Mouse (Mus musculus) bone marrow, adult 2 months (tissue): ENCODE measurements around the gene Mst1.

ENCODE experiments used
- CTCF ChIP-seq: fragments of 200-500 bp; IDR thresholded peaks from 2 replicates; pipeline ENCODE4 v1.5.1; 2011; ENCODE audit warnings: low read length, control low read depth; ENCODE audit not compliant: control insufficient read depth, insufficient read depth
- POLR2A ChIP-seq: fragments of 200-500 bp; IDR thresholded peaks from 2 replicates; pipeline ENCODE4 v1.6.1; 2011; ENCODE audit warnings: low read depth, mild to moderate bottlenecking, control low read depth, low read length, borderline replicate concordance; ENCODE audit not compliant: control insufficient read depth

DNA sequence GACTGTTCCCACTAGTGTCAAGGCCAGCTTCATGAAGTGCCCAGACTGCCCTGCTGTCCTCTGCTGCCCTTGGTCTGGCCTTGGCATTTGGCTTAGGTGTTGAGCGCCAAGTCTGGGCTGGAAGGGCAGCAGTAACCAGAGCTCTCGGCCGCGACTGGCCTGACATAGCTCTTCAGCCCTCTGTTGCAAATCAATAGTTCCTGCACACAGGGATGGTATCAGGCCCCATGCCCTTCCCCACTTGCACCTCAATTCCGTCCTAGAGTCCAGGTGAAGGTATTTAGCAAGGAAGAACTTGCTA, 23.0 kb upstream of the Mst1 start:
- no peak for TF ChIP-seq POLR2A
- TF ChIP-seq CTCF, result no peak
